Mouse (Mus musculus) lung, embryonic 14.5 days (tissue): ENCODE results near the gene Ppt2. TPM values are rescaled to one million over a fixed set of nuclear protein-coding genes. Genes with fewer than 3 reads are reported as not detected.

Source experiments
- ATAC-seq: fragments of 200-750 bp; cut with Nextera tagmentation; 2 replicates; pipeline ENCODE4 v1.8.0; 2017; ENCODE audit warnings: mild to moderate bottlenecking, moderate TSS enrichment, moderate library complexity; ENCODE audit not compliant: insufficient read depth
- DNase-seq: peaks from one replicate; pipeline ENCODE4 v3.0.0-alpha.2; 2015
- H3K27ac ChIP-seq: fragments of 300-500 bp; sonication (generic); 2 replicates; pipeline ENCODE4 v1.5.1; 2014; ENCODE audit warnings: low read depth, mild to moderate bottlenecking, moderate library complexity
- H3K27me3 ChIP-seq: fragments of 300-500 bp; sonication (generic); 2 replicates; pipeline ENCODE4 v1.6.1; 2014; ENCODE audit warnings: low read length, control low read depth; ENCODE audit not compliant: insufficient read depth
- H3K36me3 ChIP-seq: fragments of 300-500 bp; sonication (generic); 2 replicates; pipeline ENCODE4 v1.6.1; 2014; ENCODE audit warnings: control low read depth; ENCODE audit not compliant: insufficient read depth
- H3K4me1 ChIP-seq: fragments of 300-500 bp; sonication (generic); 2 replicates; pipeline ENCODE4 v1.6.1; 2014; ENCODE audit warnings: antibody characterized with exemption, control low read depth; ENCODE audit not compliant: insufficient read depth
- H3K4me2 ChIP-seq: fragments of 300-500 bp; sonication (generic); 2 replicates; pipeline ENCODE4 v1.6.1; 2014; ENCODE audit warnings: mild to moderate bottlenecking
- H3K4me3 ChIP-seq: fragments of 300-500 bp; sonication (generic); 2 replicates; pipeline ENCODE4 v1.5.1; 2014; ENCODE audit warnings: low read depth, low read length
- H3K9ac ChIP-seq: fragments of 300-500 bp; sonication (generic); 2 replicates; pipeline ENCODE4 v1.6.1; 2014
- H3K9me3 ChIP-seq: fragments of 300-500 bp; sonication (generic); 2 replicates; pipeline ENCODE4 v1.6.1; 2016; ENCODE audit warnings: low read depth, low read length, control low read depth
- CTCF ChIP-seq: IDR thresholded peaks from 2 replicates; pipeline ENCODE4 v1.5.1; 2016; ENCODE audit warnings: antibody characterized with exemption, low read depth
- WGBS: fragments of 180-500 bp; shearing (Covaris S2); extraction: QIAGEN DNeasy Blood & Tissue Kit; methylation state at CpG from one replicate; pipeline ENCODE4 v1.1.7; 2014; 5-methylcytosine and 5-hydroxymethylcytosine counted together
- polyA plus RNA-seq: library from polyadenylated mRNA; unstranded; fragments of >200 nt; fragmentation: Nextera tagmentation; extraction: Ambion mirVana; gene quantifications from 2 replicates; pipeline ENCODE4 v1.2.1, GENCODE M21; 2014

Gene Ppt2
- polyA plus RNA-seq, 1 experiment from 2014 or later = 24.5 TPM

- Histone ChIP-seq H3K4me2 (no peak overlapping the region), H3K9me3 (no peaks in the 10 kb centered on the region), H3K36me3 (peaks cover 21% of the 10 kb centered on the region), H3K9ac (no peak overlapping the region), H3K27me3 (peaks cover 16% of the 10 kb centered on the region), H3K27ac (no peak overlapping the region), H3K4me1 (peaks cover 9% of the 10 kb centered on the region), H3K4me3 (no peak overlapping the region)
- DNase-seq = no peak
- no peak for ATAC-seq
- no peak for TF ChIP-seq CTCF
- WGBS = 48% methylated on average over 8 of the region's 8 CpGs
These were observed 28.4 kb upstream of the Ppt2 start for GRCm38 (mm10) chr17:34656666-34657065.

GRCm38 (mm10) chr17:34655581-34655991 lies 27.3 kb upstream of the Ppt2 start:
- DNase-seq = peak; percentile 87
- ATAC-seq = peak; percentile 88
- no peak overlapping the region for H3K9ac ChIP-seq
- H3K27me3 ChIP-seq = peaks cover 13% of the 10 kb centered on the region
- 4% methylated on average over 4 of the region's 4 CpGs for WGBS
- no peak overlapping the region for H3K4me3 ChIP-seq
- H3K27ac ChIP-seq = peak overlapping the region; percentile 58; the same call in 1 of the 2 replicates
- peaks cover 32% of the 10 kb centered on the region for H3K36me3 ChIP-seq
- no peak overlapping the region for H3K4me2 ChIP-seq
- TF ChIP-seq CTCF = peak; percentile 34
- H3K4me1 ChIP-seq = peaks cover 9% of the 10 kb centered on the region; the same call in 1 of the 2 replicates
- no peaks in the 10 kb centered on the region for H3K9me3 ChIP-seq

- peaks cover 8% of the 10 kb centered on the region for H3K27me3 ChIP-seq
- TF ChIP-seq CTCF = no peak
- H3K9ac ChIP-seq = no peak overlapping the region
- H3K4me3 ChIP-seq = no peak overlapping the region
- peak overlapping the region; percentile 58; the same call in 1 of the 2 replicates for H3K27ac ChIP-seq
- ATAC-seq (peak; percentile 23), DNase-seq (no peak)
- H3K4me2 ChIP-seq = no peak overlapping the region
- H3K36me3 ChIP-seq = peaks cover 36% of the 10 kb centered on the region
- no peaks in the 10 kb centered on the region for H3K9me3 ChIP-seq
- WGBS = 31% methylated on average over 7 of the region's 7 CpGs
- H3K4me1 ChIP-seq = peaks cover 9% of the 10 kb centered on the region; the same call in 1 of the 2 replicates
These were observed 26.9 kb upstream of the Ppt2 start for GRCm38 (mm10) chr17:34655160-34655559.

- DNase-seq (no peak), ATAC-seq (no peak)
- TF ChIP-seq CTCF = no peak
- Histone ChIP-seq H3K27ac (no peak overlapping the region), H3K36me3 (peaks cover 41% of the 10 kb centered on the region), H3K4me3 (no peak overlapping the region), H3K4me1 (peaks cover 9% of the 10 kb centered on the region; the same call in 1 of the 2 replicates), H3K9ac (no peak overlapping the region), H3K27me3 (peaks cover 4% of the 10 kb centered on the region; the same call in 1 of the 2 replicates), H3K9me3 (no peaks in the 10 kb centered on the region), H3K4me2 (no peak overlapping the region)
- WGBS = 87% methylated on average over 13 of the region's 13 CpGs
These were observed 26.1 kb upstream of the Ppt2 start for GRCm38 (mm10) chr17:34654392-34654791.

GRCm38 (mm10) chr17:34653746-34654285 lies 25.5 kb upstream of the Ppt2 start:
- WGBS = 68% methylated on average over 9 of the region's 9 CpGs
- H3K4me2 ChIP-seq = no peak overlapping the region

GRCm38 (mm10) chr17:34652985-34653384 lies 24.7 kb upstream of the Ppt2 start:
- H3K9me3 ChIP-seq = no peaks in the 10 kb centered on the region
- 89% methylated on average over 8 of the region's 8 CpGs for WGBS
- H3K4me3 ChIP-seq = no peak overlapping the region
- H3K36me3 ChIP-seq = peaks cover 53% of the 10 kb centered on the region
- peaks cover 12% of the 10 kb centered on the region; the same call in 1 of the 2 replicates for H3K4me1 ChIP-seq
- DNase-seq = no peak
- no peak overlapping the region for H3K9ac ChIP-seq
- no peak overlapping the region for H3K27ac ChIP-seq
- no peaks in the 10 kb centered on the region for H3K27me3 ChIP-seq
- ATAC-seq = no peak
- TF ChIP-seq CTCF = no peak
- H3K4me2 ChIP-seq = no peak overlapping the region

More at GRCm38 (mm10) chr17:34653746-34654285, 25.5 kb upstream of the Ppt2 start:
- Histone ChIP-seq H3K4me3 (no peak overlapping the region), H3K4me1 (peaks cover 9% of the 10 kb centered on the region; the same call in 1 of the 2 replicates), H3K9me3 (no peaks in the 10 kb centered on the region), H3K9ac (no peak overlapping the region), H3K36me3 (peaks cover 47% of the 10 kb centered on the region), H3K27me3 (no peaks in the 10 kb centered on the region), H3K27ac (no peak overlapping the region)
- peak; percentile 85 for TF ChIP-seq CTCF
- no peak for ATAC-seq
- peak; percentile 77 for DNase-seq

GRCm38 (mm10) chr17:34652546-34652945 lies 24.2 kb upstream of the Ppt2 start:
- no peak for TF ChIP-seq CTCF
- Histone ChIP-seq H3K4me1 (peaks cover 16% of the 10 kb centered on the region; the same call in 1 of the 2 replicates), H3K36me3 (peaks cover 53% of the 10 kb centered on the region), H3K4me2 (no peak overlapping the region), H3K9me3 (no peaks in the 10 kb centered on the region), H3K9ac (no peak overlapping the region), H3K27me3 (no peaks in the 10 kb centered on the region), H3K4me3 (no peak overlapping the region), H3K27ac (no peak overlapping the region)
- WGBS = 81% methylated on average over 10 of the region's 10 CpGs
- ATAC-seq (no peak), DNase-seq (no peak)
